Mouse (Mus musculus) CH12.LX (cell line): ENCODE results near the gene Atp4b. TPM values are rescaled to one million over a fixed set of nuclear protein-coding genes. Genes with fewer than 3 reads are reported as not detected.
A peak's percentile ranks its signal among the peaks of the same experiment; 100 is the strongest.

Experiments used
- DNase-seq: peaks from one replicate; pipeline ENCODE4 v3.0.0-alpha.2; 2013; ENCODE audit errors: extremely low read depth
- H3K27ac ChIP-seq: 2 replicates; pipeline ENCODE4 v1.5.1; 2012; ENCODE audit warnings: low read depth, mild to moderate bottlenecking, control low read depth, moderate library complexity; ENCODE audit not compliant: insufficient read depth
- H3K27me3 ChIP-seq: replicated peaks from 2 replicates; pipeline ENCODE3; 2012; ENCODE audit warnings: inconsistent platforms
- H3K36me3 ChIP-seq, 2 experiments: replicated peaks in 1 of 2; 2 replicates each; pipeline versions ENCODE3 to v1.6.1; 2012; ENCODE audit warnings: inconsistent platforms in 1 of 2, low read length in 1 of 2, mild to moderate bottlenecking in 1 of 2, mixed read lengths in 1 of 2, moderate library complexity in 1 of 2; ENCODE audit not compliant: control insufficient read depth in 1 of 2, insufficient read depth in 1 of 2
- H3K4me1 ChIP-seq, 2 experiments: 2 replicates each; pipeline ENCODE4 v1.6.1; 2012; ENCODE audit warnings: inconsistent platforms in 1 of 2, moderate library complexity in 1 of 2; ENCODE audit not compliant: insufficient read depth in 2 of 2, control insufficient read depth in 1 of 2
- H3K4me2 ChIP-seq: 2 replicates; pipeline ENCODE4 v1.6.1; 2012; ENCODE audit warnings: low read depth, mild to moderate bottlenecking, control low read depth; ENCODE audit not compliant: poor library complexity, insufficient read depth, severe bottlenecking
- H3K4me3 ChIP-seq, 3 experiments: fragments of 150-350 bp in 1 of 3; sonication (generic) in 1 of 3; replicated peaks in 1 of 3; 2 replicates each; pipeline versions ENCODE3 to v1.5.1; 2011 to 2012; ENCODE audit warnings: low read depth in 2 of 3, low read length in 2 of 3, mild to moderate bottlenecking in 2 of 3, moderate library complexity in 2 of 3, control low read depth in 1 of 3, improper control_type of control experiment in 1 of 3, inconsistent platforms in 1 of 3, mixed read lengths in 1 of 3; ENCODE audit not compliant: poor library complexity in 1 of 3
- H3K79me2 ChIP-seq: replicated peaks from 2 replicates; pipeline ENCODE4 v1.6.1; 2012; ENCODE audit warnings: mild to moderate bottlenecking, moderate library complexity; ENCODE audit not compliant: control insufficient read depth, poor library complexity, insufficient read depth, severe bottlenecking; ENCODE audit errors: extremely low read depth
- H3K9ac ChIP-seq: 2 replicates; pipeline ENCODE4 v1.6.1; 2012; ENCODE audit warnings: low read depth, mild to moderate bottlenecking, control low read depth, moderate library complexity; ENCODE audit not compliant: insufficient read depth
- H3K9me3 ChIP-seq: replicated peaks from 2 replicates; pipeline ENCODE3; 2012; ENCODE audit warnings: low read length, inconsistent platforms, mixed read lengths
- BHLHE40 ChIP-seq: IDR thresholded peaks from 2 replicates; pipeline ENCODE4 v1.6.1; 2011; ENCODE audit warnings: mild to moderate bottlenecking, low read depth, low read length, improper control_type of control experiment
- CHD2 ChIP-seq: IDR thresholded peaks from 2 replicates; pipeline ENCODE4 v1.6.1; 2011; ENCODE audit warnings: low read length, improper control_type of control experiment
- GABPA ChIP-seq: IDR thresholded peaks from 2 replicates; pipeline ENCODE4 v1.6.1; 2012; ENCODE audit warnings: low read depth, low read length, improper control_type of control experiment, inconsistent platforms; ENCODE audit not compliant: insufficient replicate concordance
- MAFK ChIP-seq: IDR thresholded peaks from 2 replicates; pipeline ENCODE4 v1.6.1; 2011; ENCODE audit warnings: low read length, improper control_type of control experiment; ENCODE audit not compliant: insufficient replicate concordance
- MAX ChIP-seq: IDR thresholded peaks from 2 replicates; pipeline ENCODE4 v1.6.1; 2011; ENCODE audit warnings: low read length, improper control_type of control experiment
- MEF2A ChIP-seq: IDR thresholded peaks from 2 replicates; pipeline ENCODE4 v1.6.1; 2014; ENCODE audit warnings: low read depth, mild to moderate bottlenecking, inconsistent platforms, low read length, improper control_type of control experiment, borderline replicate concordance
- MXI1 ChIP-seq: IDR thresholded peaks from 2 replicates; pipeline ENCODE4 v1.6.1; 2011; ENCODE audit warnings: mild to moderate bottlenecking, low read depth, low read length, improper control_type of control experiment
- MYC ChIP-seq: IDR thresholded peaks from 2 replicates; pipeline ENCODE4 v1.6.1; 2011; ENCODE audit warnings: low read depth, mild to moderate bottlenecking, improper control_type of control experiment, low read length
- NRF1 ChIP-seq: IDR thresholded peaks from 2 replicates; pipeline ENCODE4 v1.6.1; 2014; ENCODE audit warnings: low read depth, mild to moderate bottlenecking, inconsistent platforms, low read length, improper control_type of control experiment, moderate library complexity
- POLR2A ChIP-seq: IDR thresholded peaks from 2 replicates; pipeline ENCODE4 v1.6.1; 2011; ENCODE audit warnings: low read depth, mild to moderate bottlenecking, improper control_type of control experiment, low read length
- POLR2AphosphoS2 ChIP-seq: IDR thresholded peaks from 2 replicates; pipeline ENCODE4 v1.6.1; 2011; ENCODE audit warnings: low read depth, low read length, improper control_type of control experiment
- SIN3A ChIP-seq: IDR thresholded peaks from 2 replicates; pipeline ENCODE4 v1.6.1; 2012; ENCODE audit warnings: low read length, improper control_type of control experiment, inconsistent platforms
- USF1 ChIP-seq: IDR thresholded peaks from 2 replicates; pipeline ENCODE4 v1.6.1; 2014; ENCODE audit warnings: low read depth, mild to moderate bottlenecking, inconsistent platforms, low read length, improper control_type of control experiment
- USF2 ChIP-seq: conservative IDR thresholded peaks from 2 replicates; pipeline ENCODE4 v1.6.1; 2011; ENCODE audit warnings: low read depth, low read length, improper control_type of control experiment
- ZNF384 ChIP-seq: IDR thresholded peaks from 2 replicates; pipeline ENCODE4 v1.6.1; 2012; ENCODE audit warnings: low read depth, low read length, improper control_type of control experiment, inconsistent platforms
- dilution Hi-C: fragments of 300-500 bp; cut with MboI; formaldehyde crosslinking; loops from 2 replicates; pipeline ENCODE4 v1.14.3; 2020; ENCODE audit warnings: low sequenced_read_pairs; ENCODE audit not compliant: extremely low pct_unique_long_range_greater_than_20kb, extremely low pct_ligation_motif_present
- in situ Hi-C: fragments of 300-500 bp; cut with MboI; formaldehyde crosslinking; loops from 3 replicates; pipeline ENCODE4 v1.14.3; 2019; ENCODE audit warnings: low sequenced_read_pairs, low pct_ligation_motif_present, low pct_unique_long_range_greater_than_20kb, mixed read lengths
- polyA plus RNA-seq: library from polyadenylated mRNA; unstranded; fragments of >175 nt; gene quantifications from 2 replicates; pipeline ENCODE4 v1.2.1, GENCODE M21; 2012; ENCODE audit warnings: low read depth; ENCODE audit not compliant: insufficient read length
- total RNA-seq, 2 experiments: library from RNA; depleted of rRNA; stranded (reverse); fragments of 300-350 nt in 1 of 2; fragments of >200 nt in 1 of 2; gene quantifications; 2 replicates each; pipeline ENCODE4 v1.2.3; 2012 to 2014

Atp4b gene
- total and polyA plus RNA-seq, 3 experiments = not detected

DNA sequence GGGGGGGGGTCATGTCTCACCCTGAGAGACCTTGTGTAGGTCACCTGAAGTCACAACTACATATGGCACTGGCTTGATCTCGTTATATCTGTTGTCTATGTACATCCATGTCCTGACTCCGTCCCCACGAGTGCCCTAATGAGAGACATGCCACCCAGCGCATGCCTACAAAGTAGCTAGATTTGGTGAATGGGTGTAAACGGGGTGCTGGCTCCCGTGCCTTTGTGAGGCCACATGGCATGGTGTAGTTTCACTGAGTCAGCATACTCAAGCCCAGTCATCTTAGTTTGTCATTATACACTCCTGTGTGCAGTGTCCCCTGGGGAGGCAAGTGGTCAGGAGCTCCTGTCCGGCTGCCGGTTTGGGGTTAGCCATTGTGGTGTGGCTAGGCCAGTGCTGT, 56.0 kb downstream of the Atp4b start (continued):
- no peak for TF ChIP-seq USF2
- TF ChIP-seq POLR2A = peak; percentile 17; the same call in 1 of the 2 replicates

DNA sequence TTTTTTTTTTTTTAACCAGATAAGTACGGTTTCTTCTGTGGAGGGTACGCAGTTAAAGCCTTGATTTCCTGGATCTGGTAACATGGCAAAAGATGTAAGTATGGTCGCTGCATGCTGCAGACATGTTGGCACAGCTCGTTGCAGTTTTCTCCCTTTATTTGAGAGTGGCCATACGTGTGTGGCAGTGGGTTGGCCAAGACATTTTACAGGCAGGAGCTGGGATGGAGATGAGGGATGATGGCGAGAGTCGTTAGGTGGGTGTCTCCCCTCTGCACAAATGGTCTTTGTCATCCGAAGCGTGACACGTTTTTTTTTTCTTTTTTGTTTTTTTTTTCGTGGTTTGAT, 57.0 kb downstream of the Atp4b start:
- DNase-seq = peak; percentile 45
- TF ChIP-seq MXI1 = 0 out of 2 replicates have a peak, but pooled peaks have one; percentile 12
- TF ChIP-seq MAFK = no peak
- TF ChIP-seq MEF2A = no peak
- TF ChIP-seq POLR2AphosphoS2 = no peak
- TF ChIP-seq USF1 = no peak
- TF ChIP-seq SIN3A = peak; percentile 53; the same call in 1 of the 2 replicates
- peak; percentile 36; the same call in 1 of the 2 replicates for TF ChIP-seq ZNF384
- TF ChIP-seq CHD2 = no peak
- H3K36me3 ChIP-seq = peaks cover 25 to 45% of the 10 kb centered on the region in 2 experiments
- no peaks in the 10 kb centered on the region for H3K9me3 ChIP-seq
- peak overlapping the region; percentile 74 for H3K4me2 ChIP-seq
- in situ Hi-C loops (no loop called here), dilution Hi-C loops (no loop called here)
- no peaks in the 10 kb centered on the region for H3K27me3 ChIP-seq
- peak overlapping the region; percentile 76 to 97 (median 86) for H3K4me3 ChIP-seq
- H3K9ac ChIP-seq = peak overlapping the region; percentile 99
- peaks cover 25 to 57% of the 10 kb centered on the region in 2 experiments for H3K4me1 ChIP-seq
- peak overlapping the region; percentile 37; the same call in 1 of the 2 replicates for H3K27ac ChIP-seq
- H3K79me2 ChIP-seq = peaks cover 57% of the 10 kb centered on the region

DNA sequence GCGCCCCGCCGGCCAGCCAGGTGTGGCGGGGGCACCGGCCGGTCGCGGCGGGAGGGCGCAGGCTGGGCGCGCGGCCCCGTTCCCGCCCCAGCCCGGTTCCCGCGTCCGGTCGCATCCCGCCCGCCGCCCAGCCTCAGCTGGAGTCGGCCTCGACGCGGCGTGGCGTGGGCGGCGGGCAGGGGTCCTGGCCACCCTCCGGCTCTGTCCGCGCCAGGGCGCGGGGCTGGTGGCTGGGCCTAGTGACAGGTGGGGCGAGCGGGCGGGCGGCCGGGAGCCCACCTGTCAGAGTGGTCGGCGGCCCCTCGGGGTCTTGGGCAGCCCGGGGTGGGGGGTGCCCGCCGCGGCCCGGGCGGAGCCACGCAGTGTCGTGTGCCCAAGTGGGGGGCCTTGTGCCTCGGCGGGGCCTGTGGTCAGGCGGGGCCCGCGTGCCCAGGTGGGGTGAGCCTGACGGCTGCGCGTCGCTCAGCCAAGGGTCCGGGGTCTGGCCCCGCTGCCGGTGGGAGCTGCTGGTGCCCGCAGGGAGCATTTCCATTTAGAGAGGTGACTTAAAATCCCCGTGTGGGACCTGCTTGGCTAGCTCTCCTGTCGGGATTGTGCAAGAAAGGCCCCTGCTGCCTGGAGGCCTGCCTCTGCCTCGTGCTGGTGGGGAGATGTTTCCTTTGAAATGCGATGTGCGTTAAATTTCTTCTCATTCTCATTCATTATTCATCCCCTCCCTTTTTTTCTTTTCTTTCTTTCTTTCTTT, 57.6 kb downstream of the Atp4b start:
- H3K9me3 ChIP-seq = no peaks in the 10 kb centered on the region
- no peak for DNase-seq
- peak; percentile 65; the same call in 1 of the 2 replicates for TF ChIP-seq SIN3A
- no peak for TF ChIP-seq GABPA
- peak; percentile 57; the same call in 1 of the 2 replicates for TF ChIP-seq MAX
- TF ChIP-seq NRF1 = peak; percentile 29; the same call in 1 of the 2 replicates
- TF ChIP-seq MYC = peak; percentile 71
- peak; percentile 26; the same call in 1 of the 2 replicates for TF ChIP-seq BHLHE40
- TF ChIP-seq MXI1 = peak; percentile 55; the same call in 1 of the 2 replicates
- TF ChIP-seq USF2 = no peak
- in situ Hi-C loops (no loop called here), dilution Hi-C loops (no loop called here)
- H3K27me3 ChIP-seq = no peaks in the 10 kb centered on the region
- peaks cover 20 to 40% of the 10 kb centered on the region in 2 experiments for H3K36me3 ChIP-seq
- peak overlapping the region; percentile 38; the same call in 1 of the 2 replicates for H3K27ac ChIP-seq
- H3K79me2 ChIP-seq = peaks cover 51% of the 10 kb centered on the region
- peak overlapping the region; percentile 76 to 97 (median 86) for H3K4me3 ChIP-seq
- H3K9ac ChIP-seq = peak overlapping the region; percentile 99
- H3K4me1 ChIP-seq = peaks cover 20 to 52% of the 10 kb centered on the region in 2 experiments
- peak overlapping the region; percentile 74 for H3K4me2 ChIP-seq
